In the genomic region with DNA sequence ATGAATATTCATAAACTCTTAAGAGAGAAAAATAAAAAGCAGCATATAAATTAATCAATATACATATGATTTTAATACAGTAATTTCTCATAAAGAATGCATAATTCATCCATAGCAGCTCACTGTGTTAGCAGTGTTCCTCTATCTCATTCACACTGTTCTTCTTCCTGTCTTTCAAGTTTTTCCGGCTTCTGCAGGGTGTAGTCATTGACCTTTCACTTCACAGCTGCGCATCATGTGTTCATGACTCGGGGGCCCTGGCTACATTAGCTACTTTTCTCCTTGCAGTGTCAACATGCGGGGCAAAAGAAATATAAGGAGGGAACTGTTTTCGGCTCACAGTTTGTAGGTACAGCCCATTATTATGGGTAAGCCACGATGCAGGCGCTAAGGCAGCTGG, we compare ENCODE assay signal across 23 mouse cellular contexts. TPM values are rescaled to one million over a fixed set of nuclear protein-coding genes. Genes with fewer than 3 reads are reported as not detected.
A peak's percentile ranks its signal among the peaks of the same experiment; 100 is the strongest.
DNase-seq lines count a peak whose midpoint lies in the region; ATAC-seq lines count a peak whose summit lies in the region.
"Had no signal": no experiment of that assay in that cellular context is flagged by ENCODE, and none has a peak within 500 bp of the region (broad histone marks: within the 10 kb centered on the region; RNA-seq: fewer than 3 reads in every experiment).

No protein-coding gene starts in this region.

- 33% methylated on average over 7 of the region's 7 CpGs for WGBS in large intestine, adult 2 months
- WGBS in hindbrain, embryonic 11.5 days = 70% methylated on average over 7 of the region's 7 CpGs

- H3K36me3 ChIP-seq in hindbrain, embryonic 11.5 days (ENCODE audit: control insufficient read depth, insufficient read depth, low read length) = no peaks in the 10 kb centered on the region
- H3K36me3 ChIP-seq: heart, embryonic 10.5 days; hindbrain, embryonic 12.5 days; limb, embryonic 12.5 days; liver, embryonic 13.5 days; midbrain, embryonic 13.5 days; neural tube, embryonic 13.5 days had no signal

- ATAC-seq in hindbrain, embryonic 11.5 days (ENCODE audit: low FRiP score) = no peak
- no peak for ATAC-seq in frontal cortex, adult (ENCODE audit: low TSS enrichment)
- ATAC-seq: forebrain, embryonic 13.5 days; midbrain, embryonic 13.5 days had no signal

- H3K27me3 ChIP-seq in hindbrain, embryonic 11.5 days (ENCODE audit: control insufficient read depth, insufficient read depth, low read length) = no peaks in the 10 kb centered on the region
- H3K27me3 ChIP-seq: CH12.LX; forebrain, embryonic 13.5 days; hindbrain, embryonic 12.5 days; limb, embryonic 12.5 days; liver, embryonic 13.5 days; midbrain, embryonic 13.5 days; neural tube, embryonic 13.5 days had no signal

- H3K4me1 ChIP-seq in hindbrain, embryonic 11.5 days (replicated peaks; ENCODE audit: control insufficient read depth, insufficient read depth, low read length) = no peaks in the 10 kb centered on the region
- H3K4me1 ChIP-seq: forebrain, embryonic 13.5 days; heart, embryonic 10.5 days; hindbrain, embryonic 12.5 days; limb, embryonic 12.5 days; liver, embryonic 13.5 days; midbrain, embryonic 13.5 days; neural tube, embryonic 13.5 days had no signal

- H3K9me3 ChIP-seq in hindbrain, embryonic 11.5 days (ENCODE audit: control insufficient read depth, low read length) = no peaks in the 10 kb centered on the region
- H3K9me3 ChIP-seq: forebrain, embryonic 13.5 days; hindbrain, embryonic 12.5 days; limb, embryonic 12.5 days; liver, embryonic 13.5 days; midbrain, embryonic 13.5 days; neural tube, embryonic 13.5 days had no signal

- no peak overlapping the region for H3K9ac ChIP-seq in hindbrain, embryonic 11.5 days (ENCODE audit: low read depth, low read length)
- H3K9ac ChIP-seq: forebrain, embryonic 13.5 days; hindbrain, embryonic 12.5 days; limb, embryonic 12.5 days; liver, embryonic 13.5 days; midbrain, embryonic 13.5 days; neural tube, embryonic 13.5 days had no signal

- DNase-seq in embryo, embryonic 10.5 days (ENCODE audit: low spot score) = peak; percentile 19
- no peak for DNase-seq in embryo, embryonic 10 days (ENCODE audit: low spot score)
- peak; percentile 67 for DNase-seq in R1 (ENCODE audit: low read depth, low spot score)
- DNase-seq in fat pad, adult 2 months (ENCODE audit: extremely low read depth, low read depth, low spot score) = peak; percentile 31
- peak; percentile 52 for DNase-seq in large intestine, adult 2 months (ENCODE audit: low read depth, low spot score)
- DNase-seq in hindbrain, embryonic 11.5 days (ENCODE audit: low spot score) = no peak
- DNase-seq in adrenal gland, adult (ENCODE audit: inconsistent age in 2 of 2, low spot score in 1 of 2) = no peak
- DNase-seq: adrenal gland, adult 2 months; cerebellum, adult 8-10 months; gastrocnemius, postnatal 36 days; kidney, postnatal 4 days; liver, embryonic 13.5 days; lung, postnatal 10 days; spleen, adult 18-20 months; thymus, postnatal 4 days had no signal

- H3K27ac ChIP-seq in hindbrain, embryonic 11.5 days (ENCODE audit: low read depth, low read length) = no peak overlapping the region
- H3K27ac ChIP-seq: forebrain, embryonic 13.5 days; heart, embryonic 10.5 days; hindbrain, embryonic 12.5 days; limb, embryonic 12.5 days; liver, embryonic 13.5 days; midbrain, embryonic 13.5 days; neural tube, embryonic 13.5 days had no signal

- no peak overlapping the region for H3K4me3 ChIP-seq in hindbrain, embryonic 11.5 days (ENCODE audit: low read depth, low read length)
- H3K4me3 ChIP-seq: forebrain, embryonic 13.5 days; heart, embryonic 10.5 days; hindbrain, embryonic 12.5 days; limb, embryonic 12.5 days; liver, embryonic 13.5 days; midbrain, embryonic 13.5 days; neural tube, embryonic 13.5 days had no signal

- no peak overlapping the region for H3K4me2 ChIP-seq in hindbrain, embryonic 11.5 days (replicated peaks; ENCODE audit: low read depth, low read length)
- H3K4me2 ChIP-seq: forebrain, embryonic 13.5 days; hindbrain, embryonic 12.5 days; limb, embryonic 12.5 days; liver, embryonic 13.5 days; midbrain, embryonic 13.5 days; neural tube, embryonic 13.5 days had no signal

RNA-seq across cellular contexts. Expression of gene Pgap1, which starts 54.4 kb away (rescaled TPM):
- polyA plus RNA-seq in large intestine, adult 2 months (2012; rRNA removed) = 0.84 and 1.7 TPM in 2 replicates
- 13.7 and 26.1 TPM in 2 replicates for polyA plus RNA-seq in hindbrain, embryonic 11.5 days (2014; fragmentation: Nextera tagmentation; extraction: Ambion mirVana)

Comparison
In these comparisons a context has a peak if more than half of its experiments do, and no peak if none do; other contexts are left out.
1. DNase-seq: peak in embryo, embryonic 10.5 days (single experiment), R1 (single experiment), fat pad, adult 2 months (single experiment) and large intestine, adult 2 months (single experiment); none in embryo, embryonic 10 days (single experiment), hindbrain, embryonic 11.5 days (single experiment) and adrenal gland, adult (0 of 2).